Mouse (Mus musculus): Measurements from ENCODE around the gene Dyrk2.

The Dyrk2 gene

DNA sequence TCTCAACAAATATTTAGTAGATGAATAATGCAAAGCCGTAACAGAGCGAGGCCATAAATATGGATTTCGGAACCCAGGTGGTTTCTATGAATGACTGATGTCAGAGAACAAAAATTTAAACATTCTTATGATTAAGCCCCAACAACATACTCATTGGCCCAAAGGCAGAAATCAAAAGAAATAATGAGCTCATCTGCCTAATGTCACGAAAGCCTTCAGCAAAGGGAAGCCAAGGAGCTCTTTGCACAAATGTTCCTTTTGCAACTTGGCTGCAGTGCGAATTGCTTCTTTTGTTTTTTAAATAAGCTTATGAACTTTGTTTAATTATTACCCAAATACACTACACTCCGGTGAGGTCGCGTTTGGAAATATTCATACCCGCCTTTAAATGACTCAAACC lies 29.4 kb downstream of the Dyrk2 start:
- no peak for DNase-seq

DNA sequence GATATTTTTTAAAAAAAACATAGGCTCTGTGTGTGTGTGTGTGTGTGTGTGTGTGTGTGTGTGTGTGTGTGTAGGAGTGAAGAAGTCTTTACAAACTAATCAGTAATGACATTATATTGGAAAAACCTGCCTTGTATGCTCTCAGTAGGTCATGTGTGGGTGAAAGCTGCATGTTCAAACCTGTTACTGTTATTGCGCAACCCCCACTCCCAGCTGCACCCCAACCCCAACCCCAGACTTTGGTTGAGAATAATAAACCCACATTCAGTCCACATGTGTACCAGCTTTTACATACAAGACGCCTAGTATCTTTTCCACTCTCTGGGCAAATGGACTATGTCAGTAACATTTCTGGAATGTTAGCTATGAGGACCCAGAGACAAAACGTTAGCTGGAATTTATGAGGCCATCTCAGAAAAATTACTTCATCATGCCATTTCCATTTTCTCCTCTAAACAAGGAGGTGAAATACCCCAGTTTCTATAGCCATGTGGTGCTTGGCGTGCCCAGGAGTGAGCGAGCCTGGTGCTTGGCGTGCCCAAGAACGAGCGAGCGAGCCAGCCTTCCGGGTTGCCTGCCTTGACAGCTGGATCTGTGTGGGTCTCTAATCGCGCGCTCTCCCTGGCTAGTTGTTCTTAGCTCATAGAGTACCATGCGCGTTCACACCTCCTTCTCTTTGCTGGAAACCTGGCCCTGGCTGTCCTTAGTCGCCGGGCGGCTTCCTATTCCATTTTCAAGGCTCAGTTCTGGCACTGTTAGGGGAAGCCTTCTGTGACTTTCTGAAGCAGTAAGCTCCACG lies 30.5 kb downstream of the Dyrk2 start:
- no peak for DNase-seq

DNA sequence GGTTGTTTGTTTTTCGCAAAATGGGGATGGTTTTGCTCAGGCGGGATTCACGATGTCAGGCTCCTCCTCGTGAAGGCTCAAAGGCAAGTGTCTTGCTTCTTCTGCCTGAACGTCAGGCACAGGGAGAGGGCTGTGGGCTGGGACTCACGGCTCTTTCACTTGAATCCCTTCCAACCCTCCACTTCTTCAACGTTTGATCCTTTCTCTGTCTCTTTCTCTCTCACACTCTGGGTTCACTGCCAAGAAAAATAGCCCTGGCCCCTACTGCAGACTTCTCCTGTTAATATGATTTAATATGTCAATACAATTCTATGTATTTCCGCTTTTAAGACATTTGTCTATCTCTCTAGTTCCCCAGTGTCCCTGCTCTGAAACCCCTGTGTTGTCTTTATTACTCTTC lies 32.4 kb downstream of the Dyrk2 start:
- DNase-seq, result no peak

DNA sequence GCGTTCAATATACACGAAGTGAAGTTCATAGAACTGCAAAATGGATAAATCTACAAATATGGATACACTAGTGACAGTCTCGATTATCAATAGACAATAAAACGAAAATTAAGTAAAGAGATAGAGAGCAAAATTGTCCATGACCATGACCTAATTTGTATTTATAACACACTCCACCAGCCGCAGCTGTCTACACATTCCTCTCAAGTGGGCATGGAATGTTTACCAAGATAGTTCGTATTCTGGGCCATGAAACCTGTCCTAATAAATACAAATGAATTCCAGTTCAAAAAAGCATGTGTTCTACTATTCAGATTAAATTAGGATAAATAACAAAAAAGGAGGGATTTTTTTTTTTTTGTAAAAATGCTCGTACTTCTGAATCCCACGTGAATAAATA lies 38.8 kb downstream of the Dyrk2 start:
- DNase-seq, result no peak

DNA sequence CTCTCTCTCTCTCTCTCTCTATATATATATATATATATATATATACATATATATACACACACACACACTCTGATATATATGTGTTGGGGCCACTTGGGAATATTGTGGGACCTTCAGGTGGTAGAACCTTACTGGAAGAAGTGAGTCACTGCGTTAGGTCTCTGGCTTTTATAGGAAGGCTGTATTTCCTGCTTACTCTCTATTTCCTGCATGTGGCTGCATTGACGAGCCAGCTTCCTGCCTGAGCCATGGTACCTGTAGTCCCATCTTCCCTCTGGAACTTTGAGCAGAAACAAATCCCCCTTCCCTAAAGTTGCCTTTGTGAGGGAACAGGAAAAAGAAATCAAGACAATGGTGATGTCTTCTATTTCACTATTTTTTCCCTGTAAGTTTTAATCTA lies 40.4 kb downstream of the Dyrk2 start:
- DNase-seq, result no peak

DNA sequence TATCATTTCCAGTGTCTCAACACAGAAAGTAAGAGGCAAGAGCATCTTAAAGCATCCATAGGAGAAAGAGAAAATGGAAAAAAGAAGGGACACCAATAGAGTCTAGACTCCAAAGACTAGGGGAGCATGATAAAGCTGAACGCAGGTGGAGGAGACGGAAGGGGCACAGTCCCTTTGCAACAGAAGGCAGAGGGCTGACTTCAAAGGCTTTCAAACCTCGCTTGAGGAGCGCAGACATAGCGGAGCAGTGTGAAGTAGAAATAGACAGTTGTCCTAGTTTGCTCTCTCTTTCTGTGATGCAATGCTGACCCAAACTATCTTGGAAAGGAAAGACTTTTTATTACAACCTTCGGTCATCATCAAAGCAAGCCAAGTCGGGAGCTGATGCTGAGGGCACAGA lies 42.9 kb downstream of the Dyrk2 start:
- DNase-seq, result no peak

DNA sequence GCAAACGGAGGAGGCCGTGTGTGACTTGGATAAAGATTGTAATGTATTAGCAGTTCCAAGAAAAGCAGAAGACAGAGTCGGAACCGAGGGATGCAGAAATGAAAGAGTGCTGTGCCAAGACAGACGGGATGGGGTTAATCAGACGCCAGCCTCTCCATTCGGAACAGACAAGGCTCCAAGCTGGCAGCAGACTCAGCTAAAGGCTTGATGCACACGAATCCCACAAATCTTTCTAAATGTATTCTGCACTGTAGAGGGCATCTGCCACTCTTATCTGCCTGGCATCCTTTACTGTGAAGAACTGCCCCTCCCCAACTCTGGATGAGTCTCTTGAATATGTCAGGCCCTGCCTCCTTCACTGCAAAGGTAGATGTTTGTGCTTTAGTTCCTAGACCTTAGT lies 45.2 kb downstream of the Dyrk2 start:
- DNase-seq, result no peak

DNA sequence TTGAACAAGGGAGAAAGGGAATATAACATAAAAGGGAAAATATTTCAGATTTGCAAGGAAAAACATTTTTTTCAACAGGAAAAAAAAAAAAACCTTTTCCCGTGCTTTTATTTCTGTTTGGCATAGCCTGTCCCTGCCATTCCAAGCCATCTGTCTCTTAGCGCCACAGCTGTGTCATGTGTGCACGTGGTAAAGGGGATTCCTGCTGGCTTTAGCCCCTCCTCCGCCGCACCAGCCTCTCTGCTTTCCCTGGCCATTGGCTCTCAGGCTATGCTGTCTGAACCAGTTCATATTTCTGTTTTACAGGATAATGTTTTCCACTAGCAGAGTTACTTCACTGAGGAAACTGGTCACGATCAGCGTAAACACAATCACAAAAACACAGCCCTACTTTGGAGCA lies 49.1 kb downstream of the Dyrk2 start:
- DNase-seq, result peak; percentile 10 to 24

DNA sequence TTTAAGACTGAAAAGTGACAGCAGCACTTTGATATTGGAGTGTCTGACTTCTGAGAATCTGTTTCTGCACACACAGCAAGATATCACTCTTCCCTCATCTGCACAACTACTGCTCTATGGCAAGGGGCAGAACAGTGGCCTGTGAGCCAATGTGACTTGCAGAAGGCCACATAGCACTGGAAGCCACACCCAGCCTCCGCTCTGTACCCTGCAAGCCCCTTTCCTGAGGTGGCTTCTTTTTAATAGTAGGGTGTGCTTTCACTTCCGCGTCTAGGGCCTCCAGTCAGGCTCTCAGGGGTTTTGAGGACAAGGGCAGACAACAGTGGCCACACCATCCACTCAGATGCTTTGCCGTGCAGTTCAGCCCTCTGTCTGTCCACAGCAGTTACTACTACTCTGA lies 50.2 kb downstream of the Dyrk2 start:
- DNase-seq, result no peak

DNA sequence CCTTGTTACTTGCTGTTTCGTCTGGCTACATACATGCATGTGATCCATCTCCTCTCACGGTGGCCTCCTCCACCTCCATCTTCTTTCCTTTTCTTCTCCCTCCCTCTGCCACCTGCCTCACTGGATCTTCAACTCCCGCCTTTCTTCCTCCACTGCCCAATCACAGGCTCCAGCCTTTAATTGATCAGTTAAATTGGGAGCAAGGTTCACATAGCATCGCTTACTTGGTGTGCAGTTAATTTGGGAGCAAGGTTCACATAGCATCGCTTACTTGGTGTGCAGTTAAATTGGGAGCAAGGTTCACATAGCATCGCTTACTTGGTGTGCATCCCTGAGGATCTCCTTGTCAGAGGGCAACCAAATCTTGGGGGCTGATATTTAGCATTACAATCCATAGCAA lies 52.9 kb downstream of the Dyrk2 start:
- no peak for DNase-seq

DNA sequence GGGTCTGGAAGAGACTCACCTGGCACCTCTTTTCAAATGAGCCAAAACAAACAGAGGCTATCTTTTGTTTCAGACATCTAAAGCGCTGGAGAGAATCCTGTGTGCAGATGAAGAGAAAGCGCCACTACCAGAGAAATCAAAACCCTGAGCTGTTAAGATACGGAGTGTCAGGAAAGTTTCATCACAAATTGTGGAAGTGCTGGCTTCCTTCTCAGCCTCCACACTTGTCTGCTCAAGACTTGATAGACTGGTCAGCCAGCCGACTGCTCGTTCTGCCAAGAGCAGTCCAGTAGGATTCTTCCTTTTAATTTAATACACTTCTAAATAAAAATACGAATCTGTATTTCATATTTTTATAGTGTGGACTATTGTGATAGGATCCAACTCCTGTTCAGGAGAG lies 58.1 kb downstream of the Dyrk2 start:
- DNase-seq, result no peak

DNA sequence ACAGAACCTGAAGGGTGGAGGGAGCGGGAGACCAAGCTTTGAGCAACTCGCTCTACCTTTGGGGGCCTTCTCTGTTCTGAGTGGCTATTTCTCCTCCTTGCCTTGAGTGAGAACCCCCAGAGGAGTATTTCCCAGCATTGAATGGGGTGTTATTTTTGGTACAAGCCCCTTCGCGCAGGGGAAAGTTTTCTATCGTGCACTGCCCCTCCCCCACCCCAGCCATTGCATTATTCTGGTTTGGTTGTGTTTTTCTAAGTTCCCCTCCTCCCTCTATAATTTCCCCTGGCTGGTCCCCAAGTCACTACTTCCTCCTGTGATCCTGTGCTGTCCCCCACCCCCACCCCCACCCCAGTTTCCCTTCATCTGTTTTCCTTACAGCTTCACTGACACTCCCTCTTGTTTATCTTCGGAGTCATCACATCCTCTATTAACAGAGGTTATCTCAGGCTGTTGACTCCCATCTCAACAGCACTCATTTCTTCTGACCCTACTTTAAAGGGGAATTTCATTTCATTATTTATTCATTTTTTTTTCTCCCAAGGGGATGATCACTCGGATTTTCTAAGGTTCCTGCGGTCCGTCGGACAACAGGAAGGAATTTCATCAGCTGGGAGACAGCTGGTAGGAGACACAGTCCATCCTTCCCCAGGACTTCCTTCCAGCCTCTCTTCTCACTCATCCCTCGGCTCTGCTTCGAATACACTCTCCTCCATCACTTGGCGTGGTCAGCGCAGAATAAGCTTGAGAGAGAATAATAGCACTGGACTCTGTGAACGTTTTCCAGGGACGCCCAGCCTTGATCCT lies 58.9 kb downstream of the Dyrk2 start:
- no peak for DNase-seq

Measured in cerebellum, postnatal 36 days (tissue).